Mouse (Mus musculus) heart, postnatal 14 days (tissue): ENCODE measurements at regions not wholly inside any gene's neighbourhood (a gene's known extent, or its start where the extent isn't known, plus 50 kb on each side); places are given as distances from the start of the nearest gene placed in this dataset.
A peak's percentile ranks its signal among the peaks of the same experiment; 100 is the strongest.

ENCODE experiments used
- DNase-seq, 2 experiments: peaks; one replicate each; pipeline ENCODE4 v3.0.0; 2021 to 2022
- intact Hi-C: fragments of 180-260 bp; cut with DNase I; formaldehyde crosslinking; loops from one replicate; pipeline ENCODE4 v1.15.1; 2025

- intact Hi-C loops = no loop called here
Measured at GRCm38 (mm10) chr9:84673327-84673726, 639.2 kb upstream of the Gm11114 start.

GRCm38 (mm10) chr9:84678416-84678815 lies 634.2 kb upstream of the Gm11114 start:
- DNase-seq = no peak
- intact Hi-C loops = no loop called here

More at GRCm38 (mm10) chr9:84673327-84673726, 639.2 kb upstream of the Gm11114 start:
- DNase-seq = no peak

- no peak for DNase-seq
- intact Hi-C loops = no loop called here
Measured at GRCm38 (mm10) chr9:84718615-84719191, 593.9 kb upstream of the Gm11114 start.

- intact Hi-C loops = no loop called here
- DNase-seq = no peak
Measured at GRCm38 (mm10) chr9:84719396-84719795, 593.2 kb upstream of the Gm11114 start.

GRCm38 (mm10) chr9:84720454-84720853 lies 592.1 kb upstream of the Gm11114 start:
- no peak for DNase-seq
- intact Hi-C loops = no loop called here

GRCm38 (mm10) chr9:84739266-84739665 lies 573.3 kb upstream of the Gm11114 start:
- intact Hi-C loops = no loop called here
- DNase-seq = no peak

GRCm38 (mm10) chr9:84740336-84740735 lies 572.2 kb upstream of the Gm11114 start:
- intact Hi-C loops = no loop called here
- peak in 1 of 2 experiments; percentile 2 for DNase-seq

- DNase-seq = no peak
- intact Hi-C loops = no loop called here
Measured at GRCm38 (mm10) chr9:84754332-84754731, 558.2 kb upstream of the Gm11114 start.

- intact Hi-C loops = no loop called here
- no peak for DNase-seq
Measured at GRCm38 (mm10) chr9:84754828-84755227, 557.7 kb upstream of the Gm11114 start.

- no peak for DNase-seq
- intact Hi-C loops = no loop called here
Measured at GRCm38 (mm10) chr9:84774348-84774747, 538.2 kb upstream of the Gm11114 start.

- intact Hi-C loops = no loop called here
Measured at GRCm38 (mm10) chr9:84775190-84775589, 537.4 kb upstream of the Gm11114 start.

GRCm38 (mm10) chr9:84779125-84779524 lies 533.4 kb upstream of the Gm11114 start:
- intact Hi-C loops = no loop called here
- DNase-seq = no peak

More at GRCm38 (mm10) chr9:84775190-84775589, 537.4 kb upstream of the Gm11114 start:
- no peak for DNase-seq

GRCm38 (mm10) chr9:84825768-84826167 lies 486.8 kb upstream of the Gm11114 start:
- DNase-seq = peak; percentile 29 to 37
- intact Hi-C loops = no loop called here

- no peak for DNase-seq
- intact Hi-C loops = no loop called here
Measured at GRCm38 (mm10) chr9:84828934-84829333, 483.6 kb upstream of the Gm11114 start.

GRCm38 (mm10) chr9:84830639-84831038 lies 481.9 kb upstream of the Gm11114 start:
- no peak for DNase-seq
- intact Hi-C loops = no loop called here

- intact Hi-C loops = no loop called here
- no peak for DNase-seq
Measured at GRCm38 (mm10) chr9:84837498-84837897, 475.1 kb upstream of the Gm11114 start.

- no peak for DNase-seq
- intact Hi-C loops = no loop called here
Measured at GRCm38 (mm10) chr9:84844021-84844420, 468.6 kb upstream of the Gm11114 start.

- no peak for DNase-seq
- intact Hi-C loops = no loop called here
Measured at GRCm38 (mm10) chr9:84861600-84861999, 451.0 kb upstream of the Gm11114 start.

GRCm38 (mm10) chr9:84863431-84863830 lies 449.1 kb upstream of the Gm11114 start:
- intact Hi-C loops = no loop called here
- DNase-seq = no peak

GRCm38 (mm10) chr9:84894148-84894547 lies 418.4 kb upstream of the Gm11114 start:
- intact Hi-C loops = no loop called here
- no peak for DNase-seq

GRCm38 (mm10) chr9:84896073-84896472 lies 416.5 kb upstream of the Gm11114 start:
- intact Hi-C loops = no loop called here
- no peak for DNase-seq

- intact Hi-C loops = no loop called here
- DNase-seq = peak; percentile 3 to 7
Measured at GRCm38 (mm10) chr9:84900643-84901042, 411.9 kb upstream of the Gm11114 start.

- DNase-seq = no peak
- intact Hi-C loops = no loop called here
Measured at GRCm38 (mm10) chr9:84906244-84906643, 406.3 kb upstream of the Gm11114 start.
